Mouse (Mus musculus): ENCODE data around the gene 1700020L24Rik.

Gene 1700020L24Rik

DNA sequence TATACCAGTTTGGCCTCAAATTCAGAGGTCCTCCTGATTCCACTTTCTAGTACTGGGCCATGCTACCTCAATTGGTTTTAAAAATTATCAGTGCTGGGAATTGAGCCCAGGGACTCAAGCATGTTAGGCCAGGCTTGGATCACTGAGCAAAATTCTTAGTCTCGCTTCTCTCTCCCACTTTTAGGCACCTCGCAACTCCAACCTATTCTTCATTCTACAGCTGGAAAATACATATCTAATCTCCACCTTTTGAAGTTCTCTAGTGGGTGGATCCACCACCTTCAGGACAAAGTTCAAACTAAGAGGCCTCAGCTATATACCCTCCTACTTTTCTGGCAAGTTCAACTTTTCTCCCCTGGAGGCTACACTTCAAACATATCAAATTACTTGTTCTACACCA is 34.3 kb downstream of the 1700020L24Rik start:
- no peak for DNase-seq (ENCODE audit: low read depth, low spot score)

DNA sequence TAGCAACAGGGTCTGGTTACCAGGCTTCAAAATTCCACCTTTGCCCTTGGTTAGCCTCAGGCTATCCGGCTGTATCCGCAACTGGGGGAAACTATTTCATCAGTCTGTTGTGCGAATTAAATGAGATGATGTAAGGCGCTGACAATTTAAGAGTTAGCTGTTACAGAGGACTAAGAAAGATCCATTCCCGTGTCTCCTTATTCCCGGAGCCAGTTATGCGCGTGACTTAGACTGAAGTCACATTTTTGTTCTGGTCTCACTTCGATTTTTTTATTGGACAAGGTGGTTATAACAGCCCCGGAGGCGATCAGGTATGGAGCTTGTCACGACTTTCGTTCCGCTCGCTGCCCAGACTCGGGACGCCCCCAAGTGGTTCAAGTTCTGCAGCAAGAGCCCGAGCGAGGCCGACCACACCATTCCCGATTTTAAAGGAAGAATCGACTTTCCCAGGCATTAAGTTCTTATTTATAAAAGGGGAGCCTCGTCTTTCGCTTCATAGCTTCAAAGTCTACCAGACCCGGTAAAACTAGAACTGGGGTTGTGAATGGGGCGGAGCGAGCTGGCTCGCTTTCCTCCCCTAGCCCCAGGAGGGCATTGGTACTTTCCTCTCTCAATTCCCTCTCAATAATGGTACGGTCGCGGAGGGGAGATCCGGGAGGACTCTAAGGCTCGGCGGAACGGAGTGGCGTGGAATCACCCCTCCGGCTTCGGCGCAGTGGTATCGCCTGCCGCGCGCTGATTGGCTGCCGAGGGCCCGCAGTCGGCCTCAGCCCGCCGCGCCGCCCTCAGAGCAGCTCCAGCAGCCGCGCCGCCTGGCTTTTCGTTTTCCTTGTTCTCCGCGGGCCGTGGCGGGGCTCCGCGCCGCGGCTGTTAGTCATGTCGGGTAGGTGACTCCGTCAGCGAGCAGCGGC is 35.1 kb downstream of the 1700020L24Rik start, which contains the start of gene Taf15:
Gene Taf15, plus strand, starts transcription at position 763 of the 911 bp plus-strand sequence.
- peak; percentile 97 for DNase-seq (ENCODE audit: low read depth, low spot score)

DNA sequence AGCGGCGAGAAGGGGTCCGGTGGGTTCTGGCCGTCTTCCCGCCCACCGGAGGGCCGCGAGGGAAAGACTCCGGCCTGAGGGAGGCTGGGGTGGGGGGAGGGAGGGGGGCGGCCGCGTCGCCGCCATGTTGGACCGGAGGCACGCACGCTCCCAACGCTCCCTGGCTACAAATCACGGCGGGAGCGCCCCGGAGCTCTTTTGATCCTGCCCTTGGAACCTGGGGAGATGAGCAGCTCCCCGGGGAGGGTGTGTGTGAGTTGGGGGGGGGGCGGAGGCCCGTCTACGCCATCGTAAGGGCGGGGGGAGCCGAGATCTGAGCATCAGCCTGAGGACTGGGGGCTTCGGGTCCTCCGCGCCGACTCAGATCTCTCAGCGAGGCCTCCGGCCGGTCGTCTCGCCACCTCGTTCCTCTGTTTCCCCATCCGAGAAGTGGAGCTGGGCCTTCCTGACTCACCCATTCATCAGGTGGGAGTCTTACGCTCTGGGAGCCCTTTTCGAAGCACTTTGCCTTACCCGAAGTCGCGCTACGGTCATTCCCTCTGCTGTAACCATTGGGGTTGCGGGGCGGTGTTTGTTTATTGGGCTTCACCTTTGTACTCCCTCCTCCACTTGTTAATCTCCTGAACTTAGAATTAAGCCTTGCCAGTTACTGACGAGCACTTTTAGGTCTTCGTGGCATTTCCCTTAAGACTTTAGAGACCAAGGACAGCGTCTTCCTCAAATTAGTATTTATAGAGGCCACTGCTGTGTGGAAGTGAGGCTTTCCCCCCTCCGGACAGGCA is 35.9 kb downstream of the 1700020L24Rik start:
- no peak for DNase-seq (ENCODE audit: low read depth, low spot score)

Measured in skeletal muscle tissue, adult 2 months (tissue).